Mouse (Mus musculus): ENCODE results near the gene Tra2a.

GRCm38 (mm10) chr6:49221906-49222305 lies 41.9 kb downstream of the Tra2a start:
- TF ChIP-seq CTCF (IDR thresholded peaks at IDR 0.05) (no peak), POLR2A (IDR thresholded peaks at IDR 0.05; ENCODE audit: insufficient read depth, low read depth, low read length) (no peak), EP300 (IDR thresholded peaks at IDR 0.05; ENCODE audit: insufficient read depth, low read depth, low read length) (no peak)

Data from heart, adult 2 months (tissue).